Mouse (Mus musculus): ENCODE results near the gene Tlcd2.
"Not testable (repeated sequence)": the region's sequence is repeated elsewhere in the genome, so short reads cannot be mapped to it uniquely, and the experiment has no call there.

The Tlcd2 gene

DNA sequence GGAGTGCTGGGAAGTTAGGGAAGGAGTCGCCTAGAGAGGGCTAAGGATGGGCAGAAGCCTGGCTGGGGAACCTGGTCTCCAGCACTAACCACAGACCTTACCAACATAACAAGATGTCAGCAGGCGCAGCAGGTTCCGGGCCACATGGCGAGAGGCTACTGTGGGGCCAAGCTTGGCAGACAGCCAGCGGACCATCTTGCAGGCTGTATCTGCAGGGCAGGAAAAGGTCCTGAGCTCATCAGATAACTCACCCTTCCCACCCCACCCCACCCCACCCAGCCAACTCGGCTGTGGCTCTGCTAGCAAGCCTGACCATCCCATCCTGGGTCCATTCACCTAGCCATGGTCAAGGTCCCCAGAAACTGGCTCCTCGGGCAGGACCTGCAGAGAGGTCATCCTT is 11.8 kb upstream of the Tlcd2 start:
- DNase-seq (ENCODE audit: low read depth, low spot score), result no peak

DNA sequence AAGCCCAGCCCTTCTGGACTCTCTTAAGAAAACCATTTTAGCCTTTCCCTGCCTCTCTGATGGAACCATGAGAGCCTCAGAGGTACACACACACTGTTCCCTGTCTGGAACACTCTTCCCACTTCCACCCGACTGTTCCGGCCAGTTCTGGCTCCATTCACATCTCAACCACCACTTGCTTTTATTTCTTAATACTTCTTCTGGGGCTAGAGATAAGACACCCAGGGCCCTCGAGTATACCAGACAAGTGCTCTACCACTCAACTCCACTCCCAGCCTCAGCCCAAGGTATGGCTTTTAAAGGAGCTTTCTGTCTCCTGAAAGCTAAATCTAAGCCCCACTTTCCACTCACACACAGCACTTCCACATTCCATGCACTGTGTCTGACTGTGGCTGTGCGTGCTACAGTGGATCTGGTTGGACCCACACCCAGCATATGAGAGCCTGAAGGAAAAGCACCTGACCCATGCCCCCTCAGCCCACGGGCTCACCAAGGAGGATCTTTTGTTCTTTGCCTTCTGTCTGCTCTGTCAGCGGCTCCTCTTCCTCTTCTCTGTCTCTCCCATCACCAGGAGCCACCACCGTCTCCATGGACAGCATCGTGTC is 11.1 kb upstream of the Tlcd2 start:
- no peak for DNase-seq (ENCODE audit: low read depth, low spot score)

- no peak for DNase-seq (ENCODE audit: low read depth, low spot score)
Measured at GRCm38 (mm10) chr11:75450936-75451335, 10.6 kb upstream of the Tlcd2 start.

GRCm38 (mm10) chr11:75452081-75452480 is 9.4 kb upstream of the Tlcd2 start:
- no peak for DNase-seq (ENCODE audit: low read depth, low spot score)

- DNase-seq (ENCODE audit: low read depth, low spot score), result no peak
Measured at GRCm38 (mm10) chr11:75452812-75453557, 8.5 kb upstream of the Tlcd2 start.

DNA sequence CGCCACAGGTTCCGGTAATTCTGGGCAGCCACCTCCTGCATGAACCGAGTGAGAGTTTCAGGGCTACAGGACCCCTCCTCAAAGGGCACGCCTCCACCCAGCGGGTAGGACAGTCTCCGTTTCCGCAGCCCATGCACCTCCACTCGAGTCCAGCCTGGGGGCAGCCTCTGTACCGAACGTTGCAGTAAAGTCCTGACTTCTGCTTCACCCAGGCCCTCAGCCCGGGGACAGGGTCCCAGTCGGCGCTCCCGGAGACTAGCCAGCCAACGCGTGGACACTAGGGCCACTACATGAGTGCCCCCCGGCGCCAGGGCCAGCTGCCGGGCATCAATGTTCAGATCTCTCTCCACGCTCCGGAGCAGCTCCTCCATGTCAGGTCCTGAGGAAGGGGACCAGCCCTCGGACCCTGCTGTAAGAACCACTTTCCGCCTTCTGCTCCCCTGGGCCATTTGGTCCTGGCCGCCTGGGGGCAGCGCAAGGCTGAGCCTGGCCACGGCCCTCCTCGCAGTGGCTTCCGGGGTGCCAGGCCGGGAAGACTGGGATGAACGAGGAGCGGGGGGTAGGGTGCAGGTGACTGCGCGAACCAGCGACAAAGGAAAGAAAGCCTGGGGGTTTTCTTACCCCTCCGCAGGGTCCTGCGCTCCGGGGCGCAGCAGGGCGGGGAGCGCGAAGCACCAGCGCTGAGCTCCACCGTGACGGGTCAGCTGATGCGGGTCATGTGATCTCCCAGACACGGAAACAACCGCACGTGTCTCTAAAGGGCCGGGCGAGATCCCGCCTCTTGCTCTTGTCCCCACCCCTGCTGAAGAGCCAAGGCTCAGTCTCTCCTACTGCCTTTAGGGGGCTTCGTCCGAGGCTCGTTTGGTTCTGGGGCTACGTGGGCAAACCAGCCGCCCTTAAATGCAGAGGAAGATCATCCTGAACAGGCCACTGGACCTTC is 7.3 kb upstream of the Tlcd2 start, which contains the start of gene Wdr81:
Gene Wdr81 (minus strand): TSS at position 727 of the 940 bp plus-strand sequence.
- peak; percentile 94 for DNase-seq (ENCODE audit: low read depth, low spot score)

DNA sequence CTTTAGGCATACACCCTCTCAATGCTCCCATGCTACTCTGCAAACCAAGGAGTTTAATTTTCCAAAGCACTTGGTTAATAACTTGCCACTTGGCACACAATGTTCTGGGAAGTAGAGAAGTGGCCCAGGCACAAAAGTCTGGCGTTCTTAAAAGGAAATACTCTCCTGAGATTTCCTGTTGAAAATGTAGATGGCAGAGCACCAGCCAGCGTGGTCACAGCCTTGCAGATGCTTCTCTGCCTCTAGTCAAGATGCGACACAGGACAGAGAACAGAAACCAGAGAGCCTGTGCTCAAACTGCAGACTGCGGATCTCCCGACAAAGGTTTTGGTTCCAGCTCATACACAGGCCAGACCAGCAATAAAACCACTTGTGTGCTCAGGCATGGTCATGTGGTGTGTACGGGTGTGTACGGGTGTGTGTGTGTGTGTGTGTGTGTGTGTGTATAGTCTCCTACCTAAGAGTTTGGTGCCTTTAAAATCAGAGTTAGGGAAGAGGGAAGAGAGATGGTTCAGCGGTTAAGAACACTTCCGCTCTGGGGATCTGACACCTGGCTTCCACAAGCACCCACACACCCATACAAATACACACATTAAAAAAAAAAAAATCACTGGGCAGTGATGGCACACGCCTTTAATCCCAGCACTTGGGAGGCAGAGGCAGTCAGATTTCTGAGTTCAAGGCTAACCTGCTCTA is 6.3 kb upstream of the Tlcd2 start:
- DNase-seq (ENCODE audit: low read depth, low spot score), result no peak

DNA sequence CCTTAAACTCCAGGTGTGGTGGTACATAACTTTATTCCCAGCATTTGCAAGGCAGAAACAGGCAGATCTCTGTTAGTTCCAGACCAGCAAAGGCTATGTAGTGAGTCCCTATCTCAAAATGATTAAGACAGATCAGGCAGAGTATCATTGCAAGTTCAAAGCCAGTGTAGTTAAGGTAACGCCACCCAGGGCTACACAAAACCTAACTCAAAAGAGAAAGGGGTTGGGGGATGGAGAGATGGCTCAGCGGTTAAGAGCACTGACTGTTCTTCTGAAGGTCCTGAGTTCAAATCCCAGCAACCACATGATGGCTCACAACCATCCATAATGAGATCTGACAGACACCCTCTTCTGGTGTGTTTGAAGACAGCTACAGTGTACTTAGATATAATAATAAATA is 5.5 kb upstream of the Tlcd2 start:
- DNase-seq (ENCODE audit: low read depth, low spot score), result not testable (repeated sequence)

GRCm38 (mm10) chr11:75456440-75456871 is 5.1 kb upstream of the Tlcd2 start:
- no peak for DNase-seq (ENCODE audit: low read depth, low spot score)

DNA sequence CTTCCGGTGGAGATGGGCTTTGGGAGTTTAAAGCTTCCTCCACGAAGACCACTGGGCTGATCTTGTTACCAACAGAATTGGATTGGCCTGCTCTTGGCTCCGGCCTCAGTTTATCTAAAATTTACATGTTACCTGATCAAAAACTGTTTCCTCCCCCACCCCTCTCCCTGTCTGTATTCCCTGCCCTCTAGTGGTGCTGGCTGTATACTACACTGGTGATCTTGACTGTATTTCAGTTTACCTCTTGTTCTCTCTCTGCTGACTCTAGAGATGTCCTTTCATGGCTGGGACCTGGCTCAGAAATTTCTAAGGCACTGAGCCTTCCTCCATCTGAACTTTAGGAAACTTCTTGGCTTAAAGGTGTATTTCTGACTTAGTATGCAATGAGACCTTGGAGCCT is 3.3 kb upstream of the Tlcd2 start:
- peak; percentile 76 for DNase-seq (ENCODE audit: low read depth, low spot score)

GRCm38 (mm10) chr11:75458628-75459041 is 2.9 kb upstream of the Tlcd2 start:
- DNase-seq (ENCODE audit: low read depth, low spot score), result no peak

- DNase-seq (ENCODE audit: low read depth, low spot score), result no peak
Measured at GRCm38 (mm10) chr11:75459141-75459711, 2.3 kb upstream of the Tlcd2 start.

DNA sequence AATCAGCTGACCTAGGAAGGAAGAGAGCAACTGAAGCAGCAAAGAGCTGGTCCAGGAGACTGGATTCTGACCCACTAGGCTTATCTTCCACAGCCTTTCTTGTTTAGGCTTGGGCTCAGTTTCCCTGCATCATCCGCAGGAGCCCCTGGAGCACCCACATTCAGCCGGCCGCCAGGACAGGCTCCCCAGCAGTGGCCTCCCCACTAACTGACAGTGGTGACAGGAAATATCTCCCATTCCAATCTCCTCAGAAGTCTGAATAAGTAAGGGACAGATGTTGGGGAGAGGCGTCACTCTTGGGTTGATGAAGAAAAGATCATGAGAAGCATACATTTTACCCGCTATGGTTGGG is 1.8 kb upstream of the Tlcd2 start:
- DNase-seq (ENCODE audit: low read depth, low spot score), result no peak

GRCm38 (mm10) chr11:75460103-75460843 is 1.2 kb upstream of the Tlcd2 start:
- DNase-seq (ENCODE audit: low read depth, low spot score), result peak; percentile 99

- no peak for DNase-seq (ENCODE audit: low read depth, low spot score)
Measured at GRCm38 (mm10) chr11:75461743-75462252, 283 bp downstream of the Tlcd2 start.

- DNase-seq (ENCODE audit: low read depth, low spot score), result peak; percentile 86
Measured at GRCm38 (mm10) chr11:75462253-75462783, 803 bp downstream of the Tlcd2 start.

DNA sequence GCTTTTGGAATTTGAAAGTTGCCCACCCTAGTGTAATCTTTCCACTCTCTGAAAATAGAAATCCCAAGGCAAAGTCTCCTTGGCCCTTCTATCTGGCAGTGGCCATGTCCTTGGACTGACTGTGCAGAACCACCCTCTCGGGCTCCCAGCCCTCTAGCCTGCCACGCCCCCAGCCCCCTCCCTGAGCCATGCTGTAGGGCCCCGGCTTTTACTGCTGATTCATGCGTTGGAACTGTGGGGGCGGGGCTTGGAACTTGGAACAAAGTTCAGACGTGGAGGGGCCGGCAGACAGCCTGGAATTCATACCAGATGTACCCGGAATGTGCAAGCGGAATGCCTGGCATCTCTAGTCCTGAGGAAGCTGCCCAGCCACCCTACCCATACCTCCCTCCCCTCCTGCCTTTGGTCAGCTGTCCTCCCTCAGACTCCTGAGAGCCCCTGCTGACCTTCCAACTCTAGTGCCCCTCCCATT is 1.4 kb downstream of the Tlcd2 start:
- peak; percentile 98 for DNase-seq (ENCODE audit: low read depth, low spot score)

DNA sequence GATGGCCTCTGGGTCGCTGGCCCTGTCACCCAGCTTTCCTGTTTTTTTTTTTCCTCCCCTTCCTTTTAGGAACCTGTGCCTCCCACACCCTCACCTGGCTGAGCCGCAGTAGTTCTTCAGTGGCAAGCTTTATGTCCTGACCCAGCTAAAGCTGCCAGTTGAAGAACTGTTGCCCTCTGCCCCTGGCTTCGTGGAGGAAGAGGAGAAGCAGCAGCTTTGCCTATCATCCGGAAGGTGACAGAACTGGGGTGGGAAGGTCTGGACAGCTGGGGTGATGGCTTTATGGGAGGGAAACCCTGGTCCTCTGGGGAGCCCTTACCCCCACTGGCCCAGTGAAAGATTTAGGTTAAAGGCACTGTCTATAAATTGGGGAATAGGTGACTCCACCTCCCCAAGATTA is 2.1 kb downstream of the Tlcd2 start:
- DNase-seq (ENCODE audit: low read depth, low spot score), result no peak

GRCm38 (mm10) chr11:75464417-75464816 is 2.9 kb downstream of the Tlcd2 start:
- DNase-seq (ENCODE audit: low read depth, low spot score), result no peak

- no peak for DNase-seq (ENCODE audit: low read depth, low spot score)
Measured at GRCm38 (mm10) chr11:75465051-75465450, 3.5 kb downstream of the Tlcd2 start.

All from R1 (cell line).